Mouse (Mus musculus): ENCODE data around the gene Sox21.

Gene Sox21

GRCm38 (mm10) chr14:118236886-118237289 is at the start of gene Sox21:
TSS of gene Sox21 (minus strand) at chr14:118237030.
- DNase-seq (ENCODE audit: low spot score): peak; percentile 85

- DNase-seq (ENCODE audit: low spot score): no peak
Measured at GRCm38 (mm10) chr14:118286096-118286495, 49.3 kb upstream of the Sox21 start.

GRCm38 (mm10) chr14:118282917-118283316 is 46.1 kb upstream of the Sox21 start:
- no peak for DNase-seq (ENCODE audit: low spot score)

GRCm38 (mm10) chr14:118282272-118282671 is 45.4 kb upstream of the Sox21 start:
- DNase-seq (ENCODE audit: low spot score): no peak

- no peak for DNase-seq (ENCODE audit: low spot score)
Measured at GRCm38 (mm10) chr14:118277704-118278498, 41.1 kb upstream of the Sox21 start.

- no peak for DNase-seq (ENCODE audit: low spot score)
Measured at GRCm38 (mm10) chr14:118272594-118273555, 36.0 kb upstream of the Sox21 start.

GRCm38 (mm10) chr14:118268849-118269248 is 32.0 kb upstream of the Sox21 start:
- DNase-seq (ENCODE audit: low spot score): no peak

GRCm38 (mm10) chr14:118266660-118267059 is 29.8 kb upstream of the Sox21 start, which contains the start of gene Gm9376:
TSS of gene Gm9376 (plus strand) at chr14:118266960.
- DNase-seq (ENCODE audit: low spot score): no peak

- DNase-seq (ENCODE audit: low spot score): no peak
Measured at GRCm38 (mm10) chr14:118253381-118253780, 16.6 kb upstream of the Sox21 start.

- DNase-seq (ENCODE audit: low spot score): no peak
Measured at GRCm38 (mm10) chr14:118241416-118241815, 4.6 kb upstream of the Sox21 start.

- DNase-seq (ENCODE audit: low spot score): peak; percentile 17
Measured at GRCm38 (mm10) chr14:118239351-118239750, 2.5 kb upstream of the Sox21 start.

GRCm38 (mm10) chr14:118237786-118238185 is 956 bp upstream of the Sox21 start:
- peak; percentile 35 for DNase-seq (ENCODE audit: low spot score)

- DNase-seq (ENCODE audit: low spot score): peak; percentile 84
Measured at GRCm38 (mm10) chr14:118235973-118236885, 601 bp downstream of the Sox21 start.

GRCm38 (mm10) chr14:118235361-118235972 is 1.4 kb downstream of the Sox21 start:
- DNase-seq (ENCODE audit: low spot score): peak; percentile 62

GRCm38 (mm10) chr14:118234541-118235210 is 2.2 kb downstream of the Sox21 start:
- DNase-seq (ENCODE audit: low spot score): peak; percentile 69

GRCm38 (mm10) chr14:118233786-118234540 is 2.9 kb downstream of the Sox21 start:
- peak; percentile 70 for DNase-seq (ENCODE audit: low spot score)

- DNase-seq (ENCODE audit: low spot score): peak; percentile 63
Measured at GRCm38 (mm10) chr14:118232381-118232970, 4.4 kb downstream of the Sox21 start.

GRCm38 (mm10) chr14:118226471-118227155 is 10.2 kb downstream of the Sox21 start:
- peak; percentile 55 for DNase-seq (ENCODE audit: low spot score)

- peak; percentile 76 for DNase-seq (ENCODE audit: low spot score)
Measured at GRCm38 (mm10) chr14:118225911-118226310, 10.9 kb downstream of the Sox21 start.
